Mouse (Mus musculus): ENCODE measurements around the gene Acin1.

The Acin1 gene

GRCm38 (mm10) chr14:54699586-54699985, 12.9 kb upstream of the Acin1 start:
- no peak for DNase-seq (ENCODE audit: extremely low read depth, insufficient read length, low spot score)

- DNase-seq (ENCODE audit: extremely low read depth, insufficient read length, low spot score): no peak
Measured at GRCm38 (mm10) chr14:54698733-54699132, 12.0 kb upstream of the Acin1 start, which contains the start of gene Gm29776. Gene Gm29776, minus strand, starts transcription at chr14:54698833.

GRCm38 (mm10) chr14:54696752-54697151, 10.0 kb upstream of the Acin1 start:
- no peak for DNase-seq (ENCODE audit: extremely low read depth, insufficient read length, low spot score)

GRCm38 (mm10) chr14:54695042-54695441, 8.3 kb upstream of the Acin1 start:
- DNase-seq (ENCODE audit: extremely low read depth, insufficient read length, low spot score): no peak

- no peak for DNase-seq (ENCODE audit: extremely low read depth, insufficient read length, low spot score)
Measured at GRCm38 (mm10) chr14:54687251-54687650, 520 bp upstream of the Acin1 start.

- DNase-seq (ENCODE audit: extremely low read depth, insufficient read length, low spot score): peak; percentile 91
Measured at GRCm38 (mm10) chr14:54686063-54686521, 639 bp downstream of the Acin1 start, which contains the start of gene 1700123O20Rik. Gene 1700123O20Rik, plus strand, starts transcription at chr14:54686216.

GRCm38 (mm10) chr14:54685471-54685870, 1.3 kb downstream of the Acin1 start:
- DNase-seq (ENCODE audit: extremely low read depth, insufficient read length, low spot score): no peak

- no peak for DNase-seq (ENCODE audit: extremely low read depth, insufficient read length, low spot score)
Measured at GRCm38 (mm10) chr14:54682396-54682795, 4.3 kb downstream of the Acin1 start.

GRCm38 (mm10) chr14:54678657-54679304, 8.0 kb downstream of the Acin1 start:
- DNase-seq (ENCODE audit: extremely low read depth, insufficient read length, low spot score): no peak

GRCm38 (mm10) chr14:54676290-54676689, 10.4 kb downstream of the Acin1 start:
- no peak for DNase-seq (ENCODE audit: extremely low read depth, insufficient read length, low spot score)

GRCm38 (mm10) chr14:54674317-54674716, 12.4 kb downstream of the Acin1 start:
- no peak for DNase-seq (ENCODE audit: extremely low read depth, insufficient read length, low spot score)

GRCm38 (mm10) chr14:54669381-54669780, 17.4 kb downstream of the Acin1 start:
- no peak for DNase-seq (ENCODE audit: extremely low read depth, insufficient read length, low spot score)

GRCm38 (mm10) chr14:54664477-54665222, 22.1 kb downstream of the Acin1 start:
- DNase-seq (ENCODE audit: extremely low read depth, insufficient read length, low spot score): no peak

GRCm38 (mm10) chr14:54660009-54660408, 26.7 kb downstream of the Acin1 start:
- no peak for DNase-seq (ENCODE audit: extremely low read depth, insufficient read length, low spot score)

GRCm38 (mm10) chr14:54653496-54653895, 33.2 kb downstream of the Acin1 start:
- DNase-seq (ENCODE audit: extremely low read depth, insufficient read length, low spot score): peak; percentile 83

GRCm38 (mm10) chr14:54652787-54653186, 33.9 kb downstream of the Acin1 start:
- DNase-seq (ENCODE audit: extremely low read depth, insufficient read length, low spot score): no peak

GRCm38 (mm10) chr14:54651556-54651955, 35.2 kb downstream of the Acin1 start:
- DNase-seq (ENCODE audit: extremely low read depth, insufficient read length, low spot score): no peak

- DNase-seq (ENCODE audit: extremely low read depth, insufficient read length, low spot score): peak; percentile 60
Measured at GRCm38 (mm10) chr14:54650621-54651454, 35.9 kb downstream of the Acin1 start.

- no peak for DNase-seq (ENCODE audit: extremely low read depth, insufficient read length, low spot score)
Measured at GRCm38 (mm10) chr14:54647900-54648299, 38.8 kb downstream of the Acin1 start.

GRCm38 (mm10) chr14:54646898-54647636, 39.7 kb downstream of the Acin1 start:
- DNase-seq (ENCODE audit: extremely low read depth, insufficient read length, low spot score): no peak
